Mouse (Mus musculus) spleen, postnatal 36 days (tissue): Measurements from ENCODE around the gene Lta.

Experiments
- DNase-seq, 2 experiments: peaks; one replicate each; pipeline ENCODE4 v3.0.0; 2022; ENCODE audit warnings: low spot score in 2 of 2, mixed read lengths in 1 of 2

Gene Lta

DNA sequence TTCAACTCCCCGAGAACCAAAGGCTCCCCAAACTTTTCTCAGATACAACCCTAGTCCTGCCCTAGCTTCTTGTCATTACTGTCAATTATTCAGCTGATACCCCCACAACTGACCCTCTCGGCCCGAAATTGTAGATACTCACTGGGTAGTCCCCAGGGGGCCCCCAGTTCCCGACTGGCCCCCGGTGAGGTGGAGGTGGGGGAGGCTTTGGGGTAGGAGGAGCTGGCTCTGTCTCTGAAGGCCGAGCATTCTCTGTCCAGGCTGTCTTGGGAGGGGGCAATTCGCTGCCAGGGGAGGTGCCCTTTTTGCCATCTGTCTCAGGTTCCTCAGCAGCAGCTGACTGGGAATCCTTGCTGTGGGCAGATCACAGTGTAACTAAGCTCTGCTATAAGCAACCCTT lies 45.5 kb downstream of the Lta start:
- no peak for DNase-seq

DNA sequence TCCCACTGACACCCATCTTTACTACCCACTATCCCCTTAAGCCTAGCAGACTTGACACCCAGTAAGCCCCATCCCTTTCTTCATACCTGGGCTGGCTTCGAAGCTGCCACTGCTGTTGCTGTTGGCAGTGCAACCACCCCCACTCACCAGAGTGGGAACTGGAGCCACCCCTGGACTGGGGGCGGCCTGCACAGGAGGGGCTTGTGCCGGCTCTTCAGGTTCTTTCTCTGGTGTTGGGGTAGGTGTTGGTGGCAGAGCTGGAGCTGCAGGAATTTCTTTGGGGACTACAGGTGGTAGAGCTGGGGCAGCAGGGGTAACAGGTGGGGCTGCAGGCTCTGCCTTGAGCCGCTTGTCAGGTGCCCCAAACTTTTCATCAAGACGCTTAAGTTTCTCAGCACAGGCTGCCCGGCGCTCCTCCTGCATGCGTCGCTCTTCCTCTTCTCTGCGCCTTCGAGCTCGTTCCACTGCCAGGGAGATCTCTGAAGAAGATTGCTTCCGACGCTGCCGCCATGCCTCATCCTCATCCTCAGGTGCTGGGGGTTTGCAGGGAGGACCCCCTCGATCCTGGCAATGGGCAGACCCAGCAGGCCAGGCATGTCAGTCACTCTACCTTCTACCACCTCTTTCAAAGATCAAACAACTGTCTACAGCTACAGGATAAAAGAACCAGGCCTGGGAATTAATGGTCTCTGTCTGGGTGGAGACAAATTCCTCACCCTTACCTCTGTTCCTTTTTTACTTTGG lies 46.1 kb downstream of the Lta start:
- DNase-seq, result no peak

DNA sequence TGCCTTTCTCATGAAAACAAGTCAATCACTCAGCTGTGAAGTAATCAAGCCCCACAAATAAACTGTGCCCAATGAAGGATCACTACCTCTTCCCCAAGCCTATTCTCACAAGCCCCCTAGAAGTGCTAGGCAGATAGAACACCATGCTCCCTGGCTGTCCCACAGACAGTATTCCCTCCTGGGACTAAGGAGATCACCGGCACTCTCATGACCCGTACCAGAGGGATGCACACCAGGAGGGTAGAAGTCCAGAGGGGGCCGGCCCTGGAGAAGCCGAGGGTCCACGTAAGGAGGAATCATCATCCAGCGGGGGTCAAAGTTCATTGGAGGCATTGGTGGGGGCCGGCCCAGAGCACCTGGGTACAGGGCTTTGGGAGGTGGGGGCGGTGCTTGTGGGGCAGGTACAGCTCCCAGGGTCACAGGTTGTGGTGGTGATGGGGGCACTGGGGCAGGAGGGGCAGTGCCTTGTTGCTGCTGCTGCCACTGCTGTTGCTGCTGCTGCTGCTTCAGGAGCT lies 47.4 kb downstream of the Lta start:
- DNase-seq, result no peak

DNA sequence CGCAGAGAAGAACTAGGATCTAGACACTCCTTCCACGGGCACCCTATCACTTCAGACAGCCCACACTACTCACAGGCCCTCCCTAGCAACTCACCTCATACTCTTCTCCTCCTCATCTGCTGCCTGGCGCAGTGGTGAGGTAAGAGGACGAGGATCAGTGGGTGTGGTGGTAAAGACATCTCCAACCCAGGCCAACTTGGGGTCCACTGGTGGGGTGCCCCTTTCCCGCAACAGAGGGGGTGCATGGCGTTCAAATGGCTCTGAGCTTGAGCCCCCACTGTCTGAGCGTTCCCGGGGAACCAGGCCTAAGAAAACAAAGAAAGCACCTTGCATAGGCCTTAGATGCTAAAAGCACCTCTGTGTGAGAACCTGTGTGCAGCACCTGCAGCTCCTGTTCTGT lies 47.9 kb downstream of the Lta start:
- DNase-seq, result no peak

DNA sequence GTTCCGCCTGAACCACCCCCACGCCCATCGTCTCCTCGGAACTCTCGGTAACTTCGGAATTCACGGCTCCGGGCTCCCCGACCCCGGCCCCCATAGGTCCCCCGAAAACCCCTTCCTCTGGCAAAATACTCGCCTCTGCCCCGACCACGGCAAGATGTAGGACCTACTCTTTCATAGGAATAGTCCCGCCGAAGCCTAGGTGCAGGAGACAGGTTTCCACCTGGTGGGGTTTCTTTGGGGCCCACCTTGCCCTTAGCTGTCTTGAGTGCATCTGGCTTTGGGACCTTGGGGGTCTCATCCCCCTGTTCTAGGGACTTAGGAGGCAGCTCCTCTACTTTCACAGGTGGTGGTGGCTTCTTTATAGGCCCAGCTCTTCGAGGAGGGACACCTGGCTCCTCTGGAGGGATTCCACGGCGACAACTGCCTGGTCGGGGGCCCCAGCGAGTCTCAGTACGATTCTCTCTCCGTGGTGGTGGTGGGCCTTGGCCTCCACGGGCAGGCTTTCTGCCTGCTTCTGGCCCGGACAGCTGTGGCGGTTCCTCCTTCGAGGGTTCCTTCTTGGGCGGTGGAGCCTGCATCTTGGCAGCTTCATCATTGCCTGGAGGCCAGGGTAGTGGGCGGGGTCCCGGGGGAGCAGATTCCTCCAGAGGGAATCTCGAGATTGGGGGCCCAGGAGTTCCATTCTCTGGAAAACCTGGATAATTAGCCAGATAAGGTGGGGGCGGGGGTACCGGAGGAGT lies 48.5 kb downstream of the Lta start:
- no peak for DNase-seq

DNA sequence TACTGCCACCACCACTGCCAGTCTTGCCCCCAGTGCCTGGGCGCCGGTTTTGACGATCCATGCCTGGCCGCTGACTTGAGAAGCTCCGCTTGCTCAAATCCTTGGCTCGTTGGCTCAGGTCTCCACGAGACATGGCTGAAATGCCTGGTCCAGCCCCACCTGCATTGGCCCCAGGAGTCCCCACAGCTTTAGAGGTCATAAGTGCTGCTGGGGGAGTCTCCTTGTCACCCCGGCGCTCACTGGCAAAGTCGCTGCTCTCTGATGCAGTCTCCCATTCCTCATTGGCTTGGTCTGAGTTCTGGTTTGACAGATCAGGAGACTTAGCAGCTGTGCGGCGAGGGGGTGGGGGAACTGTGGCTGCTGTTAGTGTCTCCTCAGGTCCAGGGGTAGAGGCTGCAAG lies 49.7 kb downstream of the Lta start:
- DNase-seq, result no peak

DNA sequence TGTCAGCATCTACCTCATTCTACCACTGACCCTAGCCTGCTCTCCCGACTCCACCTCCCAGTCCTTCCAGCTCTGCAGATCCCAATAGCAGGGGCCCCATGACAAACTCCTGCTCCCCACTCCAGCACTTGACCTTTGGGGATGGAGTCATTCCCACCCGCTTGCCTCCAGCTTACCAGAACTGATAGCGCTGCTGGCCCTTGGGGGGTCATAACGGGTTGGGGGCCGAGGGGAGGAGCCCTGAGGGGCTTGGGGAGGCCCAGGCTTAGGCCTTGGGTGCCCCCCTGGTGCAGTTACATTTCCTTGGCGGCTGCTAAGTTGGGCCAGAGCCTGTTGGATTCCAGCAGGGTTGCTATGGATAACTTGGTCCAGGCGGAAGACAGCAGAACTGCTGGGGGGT lies 50.5 kb downstream of the Lta start:
- no peak for DNase-seq

DNA sequence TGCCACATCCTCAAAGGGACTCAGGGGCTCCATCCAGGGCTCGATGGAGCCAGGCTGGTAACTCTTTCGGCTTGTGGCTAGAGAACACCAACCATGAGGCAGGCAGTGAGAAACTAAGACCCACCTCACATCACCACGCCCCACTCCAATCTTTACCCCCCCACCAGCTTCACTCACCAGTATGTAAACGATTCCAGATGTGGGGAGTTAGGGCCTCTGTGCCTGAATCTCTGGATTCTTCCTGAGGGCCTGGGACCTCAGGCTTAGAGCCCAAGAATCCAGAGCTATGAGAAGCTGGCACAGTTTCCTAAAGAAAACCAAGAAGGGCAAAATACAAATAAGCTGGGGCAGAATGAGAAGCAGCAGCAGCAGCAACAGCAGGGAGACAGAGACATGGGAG lies 51.2 kb downstream of the Lta start:
- DNase-seq, result no peak
